Mouse (Mus musculus) E14TG2a.4 (cell line): ENCODE measurements around the gene Spred3.

ENCODE experiments used
- CTCF ChIP-seq: conservative IDR thresholded peaks from 2 replicates; pipeline ENCODE4 v1.5.1; 2014; ENCODE audit warnings: low read length
- NANOG ChIP-seq: IDR thresholded peaks from 2 replicates; pipeline ENCODE4 v1.6.1; 2014; ENCODE audit warnings: borderline replicate concordance, low read length, mixed read lengths

DNA sequence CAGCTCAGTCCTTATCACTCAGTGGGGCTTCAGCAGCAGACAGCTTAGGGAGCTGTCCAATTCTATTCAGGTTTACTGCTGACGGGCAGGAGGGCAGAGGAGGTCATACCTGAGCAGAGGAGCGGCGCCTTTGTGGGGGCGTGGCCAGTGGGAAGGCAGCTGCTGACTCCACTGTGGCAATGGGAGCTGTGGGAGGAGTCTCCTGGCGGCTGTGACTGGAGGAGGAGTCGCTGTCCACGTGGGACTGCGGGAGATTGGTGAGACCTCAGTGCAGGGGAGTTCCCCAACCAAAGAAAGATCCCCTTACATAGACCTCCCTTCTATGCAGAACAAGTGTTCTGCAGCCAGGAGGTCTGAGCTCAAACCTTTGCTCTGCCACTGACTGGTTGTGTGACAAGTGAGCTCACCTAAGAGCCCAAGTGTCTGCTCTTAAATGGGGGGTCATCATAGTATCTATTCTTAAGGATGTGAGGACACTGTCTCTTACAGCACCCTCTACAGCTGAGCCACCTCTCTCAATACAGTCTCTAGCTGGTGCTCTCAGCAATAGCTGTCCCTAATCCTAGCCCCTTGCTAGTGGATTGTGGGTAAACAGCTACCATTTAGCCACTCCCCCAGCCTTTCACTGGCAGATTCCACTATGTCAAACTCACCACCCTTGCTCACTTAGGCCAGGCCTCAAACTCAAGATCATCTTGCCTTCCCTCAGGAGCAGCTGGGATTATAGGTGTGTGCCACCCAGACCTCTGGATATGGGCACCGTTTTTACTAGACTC lies 7.3 kb downstream of the Spred3 start:
- no peak for TF ChIP-seq CTCF
- TF ChIP-seq NANOG = no peak
